Mouse (Mus musculus) lung, embryonic 16.5 days (tissue): ENCODE data around the gene Stx4a. TPM values are rescaled to one million over a fixed set of nuclear protein-coding genes. Genes with fewer than 3 reads are reported as not detected.

Experiments used
- ATAC-seq: fragments of 200-750 bp; cut with Nextera tagmentation; 2 replicates; pipeline ENCODE4 v1.8.0; 2017; ENCODE audit warnings: low read depth, mild to moderate bottlenecking, moderate library complexity
- H3K27ac ChIP-seq: fragments of 300-500 bp; sonication (generic); 2 replicates; pipeline ENCODE4 v1.5.1; 2014; ENCODE audit warnings: mild to moderate bottlenecking, control low read depth, low read length
- H3K27me3 ChIP-seq: fragments of 300-500 bp; sonication (generic); 2 replicates; pipeline ENCODE4 v1.6.1; 2014; ENCODE audit warnings: low read depth, low read length, mixed read lengths; ENCODE audit not compliant: control insufficient read depth, insufficient read depth
- H3K36me3 ChIP-seq: fragments of 300-500 bp; sonication (generic); 2 replicates; pipeline ENCODE4 v1.6.1; 2014; ENCODE audit warnings: low read length; ENCODE audit not compliant: control insufficient read depth, insufficient read depth
- H3K4me1 ChIP-seq: fragments of 300-500 bp; sonication (generic); replicated peaks from 2 replicates; pipeline ENCODE4 v1.6.1; 2014; ENCODE audit warnings: low read length, mixed read lengths; ENCODE audit not compliant: control insufficient read depth, insufficient read depth
- H3K4me2 ChIP-seq: fragments of 300-500 bp; sonication (generic); 2 replicates; pipeline ENCODE4 v1.6.1; 2014; ENCODE audit warnings: low read depth, low read length, control low read depth
- H3K4me3 ChIP-seq: fragments of 300-500 bp; sonication (generic); 2 replicates; pipeline ENCODE4 v1.5.1; 2014; ENCODE audit warnings: mild to moderate bottlenecking, low read length, control low read depth
- H3K9ac ChIP-seq: fragments of 300-500 bp; sonication (generic); 2 replicates; pipeline ENCODE4 v1.6.1; 2014; ENCODE audit warnings: low read length, control low read depth
- H3K9me3 ChIP-seq: fragments of 300-500 bp; sonication (generic); 2 replicates; pipeline ENCODE4 v1.6.1; 2016; ENCODE audit warnings: low read length; ENCODE audit not compliant: control insufficient read depth
- WGBS: fragments of 180-500 bp; shearing (Covaris S2); extraction: QIAGEN DNeasy Blood & Tissue Kit; methylation state at CpG from one replicate; pipeline ENCODE4 v1.1.7; 2014; 5-methylcytosine and 5-hydroxymethylcytosine counted together
- polyA plus RNA-seq: library from polyadenylated mRNA; unstranded; fragments of >200 nt; fragmentation: Nextera tagmentation; extraction: Ambion mirVana; gene quantifications from 2 replicates; pipeline ENCODE4 v1.2.1, GENCODE M21; 2015

The Stx4a gene
- polyA plus RNA-seq, 1 experiment from 2014 or later: 45.1 TPM

- Histone ChIP-seq H3K4me3 (no peak overlapping the region), H3K27me3 (no peaks in the 10 kb centered on the region), H3K36me3 (peaks cover 48% of the 10 kb centered on the region), H3K9ac (no peak overlapping the region), H3K27ac (no peak overlapping the region), H3K9me3 (no peaks in the 10 kb centered on the region), H3K4me2 (no peak overlapping the region), H3K4me1 (peaks cover 6% of the 10 kb centered on the region)
- WGBS: 83% methylated on average over 4 of the region's 4 CpGs
- no peak for ATAC-seq
These were observed 25.5 kb upstream of the Stx4a start for GRCm38 (mm10) chr7:127798591-127798990.

GRCm38 (mm10) chr7:127799211-127799610 lies 24.9 kb upstream of the Stx4a start:
- H3K4me1 ChIP-seq: peaks cover 6% of the 10 kb centered on the region
- H3K27ac ChIP-seq: no peak overlapping the region
- no peak for ATAC-seq
- H3K4me3 ChIP-seq: no peak overlapping the region
- no peak overlapping the region for H3K4me2 ChIP-seq
- no peak overlapping the region for H3K9ac ChIP-seq
- H3K27me3 ChIP-seq: no peaks in the 10 kb centered on the region
- peaks cover 44% of the 10 kb centered on the region for H3K36me3 ChIP-seq
- WGBS: 88% methylated on average over 13 of the region's 13 CpGs
- no peaks in the 10 kb centered on the region for H3K9me3 ChIP-seq

- WGBS: 69% methylated on average over 1 of the region's 1 CpGs
- ATAC-seq: no peak
- Histone ChIP-seq H3K27ac (no peak overlapping the region), H3K4me3 (no peak overlapping the region), H3K36me3 (peaks cover 44% of the 10 kb centered on the region), H3K9ac (no peak overlapping the region), H3K4me1 (peaks cover 6% of the 10 kb centered on the region), H3K9me3 (no peaks in the 10 kb centered on the region), H3K27me3 (no peaks in the 10 kb centered on the region), H3K4me2 (no peak overlapping the region)
These were observed 24.4 kb upstream of the Stx4a start for GRCm38 (mm10) chr7:127799738-127800137.

GRCm38 (mm10) chr7:127800435-127801009 lies 23.6 kb upstream of the Stx4a start, which contains the start of gene Hsd3b7:
Hsd3b7 (plus strand) TSS chr7:127800604.
- H3K4me2 ChIP-seq: peak within 1 kb of the TSS; percentile 45
- H3K4me1 ChIP-seq: peaks cover 6% of the 10 kb centered on the region
- peak within 1 kb of the TSS; percentile 58 for H3K9ac ChIP-seq
- no peaks in the 10 kb centered on the region for H3K27me3 ChIP-seq
- peak within 1 kb of the TSS; percentile 28 for H3K4me3 ChIP-seq
- H3K36me3 ChIP-seq: peaks cover 38% of the 10 kb centered on the region
- ATAC-seq: peak; percentile 96
- H3K9me3 ChIP-seq: no peaks in the 10 kb centered on the region
- no peak within 1 kb of the TSS; the same call in 1 of the 2 replicates for H3K27ac ChIP-seq
- WGBS: 22% methylated on average over 6 of the region's 6 CpGs

GRCm38 (mm10) chr7:127801010-127801621 lies 23.0 kb upstream of the Stx4a start:
- Histone ChIP-seq H3K4me2 (peak overlapping the region; percentile 45), H3K27me3 (no peaks in the 10 kb centered on the region), H3K36me3 (peaks cover 32% of the 10 kb centered on the region), H3K27ac (no peak overlapping the region; the same call in 1 of the 2 replicates), H3K4me3 (peak overlapping the region; percentile 28), H3K9me3 (no peaks in the 10 kb centered on the region), H3K9ac (peak overlapping the region; percentile 58), H3K4me1 (peaks cover 6% of the 10 kb centered on the region)
- 87% methylated on average over 8 of the region's 8 CpGs for WGBS
- no peak for ATAC-seq

- Histone ChIP-seq H3K4me3 (no peak overlapping the region), H3K27ac (no peak overlapping the region), H3K9ac (no peak overlapping the region), H3K9me3 (no peaks in the 10 kb centered on the region), H3K27me3 (no peaks in the 10 kb centered on the region), H3K4me2 (no peak overlapping the region), H3K36me3 (peaks cover 22% of the 10 kb centered on the region), H3K4me1 (peaks cover 6% of the 10 kb centered on the region)
- no peak for ATAC-seq
- WGBS: 88% methylated on average over 17 of the region's 17 CpGs
These were observed 21.8 kb upstream of the Stx4a start for GRCm38 (mm10) chr7:127802313-127802712.

GRCm38 (mm10) chr7:127808821-127809220 lies 15.3 kb upstream of the Stx4a start:
- H3K4me1 ChIP-seq: no peaks in the 10 kb centered on the region
- no peak overlapping the region for H3K9ac ChIP-seq
- H3K27ac ChIP-seq: no peak overlapping the region
- H3K4me3 ChIP-seq: no peak overlapping the region
- no peak for ATAC-seq
- H3K27me3 ChIP-seq: no peaks in the 10 kb centered on the region
- 59% methylated on average over 5 of the region's 5 CpGs for WGBS
- H3K36me3 ChIP-seq: no peaks in the 10 kb centered on the region
- no peak overlapping the region for H3K4me2 ChIP-seq
- no peaks in the 10 kb centered on the region for H3K9me3 ChIP-seq

GRCm38 (mm10) chr7:127809846-127810245 lies 14.2 kb upstream of the Stx4a start:
- ATAC-seq: no peak
- Histone ChIP-seq H3K4me3 (no peak overlapping the region), H3K4me1 (no peaks in the 10 kb centered on the region), H3K27ac (no peak overlapping the region), H3K9me3 (no peaks in the 10 kb centered on the region), H3K9ac (no peak overlapping the region), H3K27me3 (no peaks in the 10 kb centered on the region), H3K4me2 (no peak overlapping the region), H3K36me3 (no peaks in the 10 kb centered on the region)
- 89% methylated on average over 1 of the region's 1 CpGs for WGBS

GRCm38 (mm10) chr7:127810650-127811049 lies 13.4 kb upstream of the Stx4a start:
- no peaks in the 10 kb centered on the region for H3K27me3 ChIP-seq
- H3K9me3 ChIP-seq: no peaks in the 10 kb centered on the region
- no peak for ATAC-seq
- H3K27ac ChIP-seq: no peak overlapping the region
- no peak overlapping the region for H3K4me3 ChIP-seq
- peaks cover under 1% of the 10 kb centered on the region; the same call in 1 of the 2 replicates for H3K4me1 ChIP-seq
- 76% methylated on average over 10 of the region's 10 CpGs for WGBS
- no peak overlapping the region for H3K9ac ChIP-seq
- no peak overlapping the region for H3K4me2 ChIP-seq
- no peaks in the 10 kb centered on the region for H3K36me3 ChIP-seq
